Mouse (Mus musculus) adrenal gland, adult 2 months (tissue): ENCODE data around the gene 4931422A03Rik. TPM values are rescaled to one million over a fixed set of nuclear protein-coding genes. Genes with fewer than 3 reads are reported as not detected.
"Not testable (repeated sequence)": the region's sequence is repeated elsewhere in the genome, so short reads cannot be mapped to it uniquely, and the experiment has no call there.

Source experiments
- DNase-seq: peaks from one replicate; pipeline ENCODE4 v3.0.0; 2021
- long read RNA-seq: library from polyadenylated mRNA; stranded (forward); transcript quantifications from one replicate; pipeline ENCODE4 v2.0.0, GENCODE M21; 2021
- polyA plus RNA-seq: library from polyadenylated mRNA; depleted of rRNA; stranded (reverse); fragments of >200 nt; gene quantifications from 2 replicates; pipeline ENCODE4 v1.2.3, GENCODE M21; 2012; rRNA removed
- total RNA-seq, 2 experiments: library from RNA; stranded (reverse); gene quantifications; 2 replicates each; pipeline ENCODE4 v1.2.3; 2021

The 4931422A03Rik gene
- total RNA-seq (not detected), polyA plus RNA-seq (not detected in 2 replicates)
- long read RNA-seq: 0 reads

- DNase-seq: no peak
These were observed at the start of gene 4931422A03Rik for GRCm38 (mm10) chr2:104028139-104028723. Gene 4931422A03Rik (minus strand): TSS chr2:104028361.

- peak; percentile 78 for DNase-seq
These were observed 41.6 kb upstream of the 4931422A03Rik start, which contains the start of gene Cd59b for GRCm38 (mm10) chr2:104069704-104070185. Gene Cd59b (plus strand): TSS chr2:104069849.

- DNase-seq: not testable (repeated sequence)
These were observed 40.3 kb upstream of the 4931422A03Rik start, which contains the start of gene Gm10799 for GRCm38 (mm10) chr2:104068450-104068849. Gene Gm10799 (minus strand): TSS chr2:104068550.

GRCm38 (mm10) chr2:104065526-104065925, 37.4 kb upstream of the 4931422A03Rik start, which contains the start of gene Gm10912:
Gene Gm10912 (plus strand): TSS chr2:104065826.
- DNase-seq: not testable (repeated sequence)

- DNase-seq: no peak
These were observed 36.0 kb upstream of the 4931422A03Rik start for GRCm38 (mm10) chr2:104064152-104064551.

GRCm38 (mm10) chr2:104062665-104063064, 34.5 kb upstream of the 4931422A03Rik start:
- DNase-seq: no peak

GRCm38 (mm10) chr2:104060996-104061395, 32.8 kb upstream of the 4931422A03Rik start:
- no peak for DNase-seq

- no peak for DNase-seq
These were observed 31.6 kb upstream of the 4931422A03Rik start for GRCm38 (mm10) chr2:104059786-104060185.

GRCm38 (mm10) chr2:104058954-104059353, 30.8 kb upstream of the 4931422A03Rik start:
- DNase-seq: no peak

GRCm38 (mm10) chr2:104058381-104058780, 30.2 kb upstream of the 4931422A03Rik start:
- DNase-seq: no peak

- DNase-seq: no peak
These were observed 16.4 kb upstream of the 4931422A03Rik start for GRCm38 (mm10) chr2:104044479-104045080.

- DNase-seq: no peak
These were observed 15.7 kb upstream of the 4931422A03Rik start for GRCm38 (mm10) chr2:104043624-104044478.

- no peak for DNase-seq
These were observed 14.6 kb upstream of the 4931422A03Rik start for GRCm38 (mm10) chr2:104042766-104043165.

GRCm38 (mm10) chr2:104041632-104042031, 13.5 kb upstream of the 4931422A03Rik start:
- DNase-seq: peak; percentile 63

- DNase-seq: no peak
These were observed 10.1 kb upstream of the 4931422A03Rik start for GRCm38 (mm10) chr2:104038236-104038635.

- no peak for DNase-seq
These were observed 8.2 kb upstream of the 4931422A03Rik start for GRCm38 (mm10) chr2:104036316-104036715.

GRCm38 (mm10) chr2:104035595-104035994, 7.4 kb upstream of the 4931422A03Rik start:
- DNase-seq: no peak

GRCm38 (mm10) chr2:104034832-104035472, 6.8 kb upstream of the 4931422A03Rik start:
- peak; percentile 77 for DNase-seq

GRCm38 (mm10) chr2:104032056-104032455, 3.9 kb upstream of the 4931422A03Rik start:
- no peak for DNase-seq

- DNase-seq: no peak
These were observed 2.2 kb upstream of the 4931422A03Rik start for GRCm38 (mm10) chr2:104030381-104030780.

GRCm38 (mm10) chr2:104029074-104029473, 913 bp upstream of the 4931422A03Rik start:
- DNase-seq: no peak
